Mouse (Mus musculus) cerebellum, adult 2 months (tissue): ENCODE data around the gene Mog. TPM values are rescaled to one million over a fixed set of nuclear protein-coding genes. Genes with fewer than 3 reads are reported as not detected.
A peak's percentile ranks its signal among the peaks of the same experiment; 100 is the strongest.

ENCODE experiments used
- DNase-seq, 2 experiments: peaks; one replicate each; pipeline ENCODE4 v3.0.0; 2021
- H3K27ac ChIP-seq: fragments of 200-500 bp; 2 replicates; pipeline ENCODE4 v1.5.1; 2012; ENCODE audit warnings: low read length, control low read depth, inconsistent platforms; ENCODE audit not compliant: insufficient read depth
- H3K27me3 ChIP-seq: fragments of 200-500 bp; 2 replicates; pipeline ENCODE4 v1.6.1; 2012; ENCODE audit warnings: inconsistent platforms, mild to moderate bottlenecking, low read length, moderate library complexity; ENCODE audit not compliant: control insufficient read depth, insufficient read depth
- H3K4me1 ChIP-seq: fragments of 200-500 bp; 2 replicates; pipeline ENCODE4 v1.6.1; 2011; ENCODE audit warnings: low read length; ENCODE audit not compliant: control insufficient read depth, insufficient read depth
- H3K4me3 ChIP-seq: fragments of 200-500 bp; replicated peaks from 2 replicates; pipeline ENCODE3; 2011; ENCODE audit warnings: mild to moderate bottlenecking, low read depth, low read length, control low read depth; ENCODE audit not compliant: insufficient read depth
- CTCF ChIP-seq: fragments of 200-500 bp; IDR thresholded peaks from 2 replicates; pipeline ENCODE4 v1.5.1; 2011; ENCODE audit warnings: low read depth, mild to moderate bottlenecking, control low read depth, low read length, moderate library complexity, borderline replicate concordance; ENCODE audit not compliant: insufficient read depth
- POLR2A ChIP-seq: fragments of 200-500 bp; IDR thresholded peaks from 2 replicates; pipeline ENCODE4 v1.6.1; 2011; ENCODE audit warnings: low read length, control low read depth, borderline replicate concordance; ENCODE audit not compliant: insufficient read depth
- WGBS: fragments of 180-500 bp; shearing (Covaris S2); methylation state at CpG from one replicate; pipeline ENCODE4 v1.1.7; 2018; 5-methylcytosine and 5-hydroxymethylcytosine counted together
- polyA plus RNA-seq: library from polyadenylated mRNA; depleted of rRNA; stranded (reverse); fragments of >200 nt; gene quantifications from 2 replicates; pipeline ENCODE4 v1.2.3, GENCODE M21; 2012; rRNA removed

Mog gene
- 145 and 178 TPM in 2 replicates for polyA plus RNA-seq

GRCm38 (mm10) chr17:37022628-37023576, at the start of gene Mog:
TSS of gene Mog (minus strand) at chr17:37023398.
- Histone ChIP-seq H3K27ac (no peak within 1 kb of the TSS; the same call in 1 of the 2 replicates), H3K4me3 (peak within 1 kb of the TSS; percentile 41), H3K27me3 (no peaks in the 10 kb centered on the region), H3K4me1 (no peaks in the 10 kb centered on the region)
- no peak for TF ChIP-seq CTCF
- no peak for TF ChIP-seq POLR2A
- DNase-seq, result peak in 1 of 2 experiments; percentile 23
- 76% methylated on average over 9 of the region's 9 CpGs for WGBS

- Histone ChIP-seq H3K27ac (no peak overlapping the region), H3K27me3 (no peaks in the 10 kb centered on the region), H3K4me3 (no peak overlapping the region), H3K4me1 (no peaks in the 10 kb centered on the region)
- TF ChIP-seq CTCF (no peak), POLR2A (no peak)
- DNase-seq, result no peak
- 31% methylated on average over 11 of the region's 11 CpGs for WGBS
These were observed 49.6 kb upstream of the Mog start for GRCm38 (mm10) chr17:37072730-37073276.

GRCm38 (mm10) chr17:37072080-37072729, 49.0 kb upstream of the Mog start:
- Histone ChIP-seq H3K4me1 (no peaks in the 10 kb centered on the region), H3K27me3 (no peaks in the 10 kb centered on the region), H3K4me3 (no peak overlapping the region), H3K27ac (no peak overlapping the region)
- WGBS, result 52% methylated on average over 12 of the region's 12 CpGs
- no peak for DNase-seq
- TF ChIP-seq POLR2A, result no peak
- no peak for TF ChIP-seq CTCF

- 76% methylated on average over 8 of the region's 8 CpGs for WGBS
- TF ChIP-seq POLR2A (no peak), CTCF (no peak)
- DNase-seq, result no peak
- H3K27me3 ChIP-seq, result no peaks in the 10 kb centered on the region
- no peak overlapping the region for H3K4me3 ChIP-seq
- no peaks in the 10 kb centered on the region for H3K4me1 ChIP-seq
- no peak overlapping the region for H3K27ac ChIP-seq
These were observed 46.9 kb upstream of the Mog start for GRCm38 (mm10) chr17:37070121-37070520.

GRCm38 (mm10) chr17:37067861-37068260, 44.7 kb upstream of the Mog start:
- Histone ChIP-seq H3K27me3 (no peaks in the 10 kb centered on the region), H3K4me1 (no peaks in the 10 kb centered on the region), H3K27ac (no peak overlapping the region), H3K4me3 (no peak overlapping the region)
- no peak for TF ChIP-seq POLR2A
- no peak for DNase-seq
- WGBS, result 83% methylated on average over 1 of the region's 1 CpGs

- DNase-seq, result no peak
- H3K27me3 ChIP-seq, result no peaks in the 10 kb centered on the region
- TF ChIP-seq POLR2A (no peak), CTCF (no peak)
- no peaks in the 10 kb centered on the region; the same call in 1 of the 2 replicates for H3K4me1 ChIP-seq
- no peak overlapping the region for H3K4me3 ChIP-seq
- 95% methylated on average over 2 of the region's 2 CpGs for WGBS
- no peak overlapping the region for H3K27ac ChIP-seq
These were observed 42.8 kb upstream of the Mog start for GRCm38 (mm10) chr17:37065993-37066392.

- WGBS, result 49% methylated on average over 11 of the region's 11 CpGs
- TF ChIP-seq POLR2A (no peak), CTCF (no peak)
- H3K27ac ChIP-seq, result no peak overlapping the region
These were observed 40.7 kb upstream of the Mog start for GRCm38 (mm10) chr17:37063686-37064495.

More at GRCm38 (mm10) chr17:37063686-37064495, 40.7 kb upstream of the Mog start:
- H3K27me3 ChIP-seq, result no peaks in the 10 kb centered on the region
- no peaks in the 10 kb centered on the region; the same call in 1 of the 2 replicates for H3K4me1 ChIP-seq
- no peak overlapping the region for H3K4me3 ChIP-seq
- DNase-seq, result no peak
